Mouse (Mus musculus) yolk sac, embryonic 10.5 days (tissue): ENCODE results near the gene Olfr545.

Experiments used
- DNase-seq: peaks from one replicate; pipeline ENCODE4 v3.0.0-alpha.2; 2017; ENCODE audit warnings: low spot score

Olfr545 gene

GRCm38 (mm10) chr7:102478926-102479325, 20.4 kb downstream of the Olfr545 start:
- DNase-seq = no peak

GRCm38 (mm10) chr7:102478425-102478824, 20.9 kb downstream of the Olfr545 start:
- DNase-seq = no peak

- no peak for DNase-seq
Observed at GRCm38 (mm10) chr7:102477377-102477776, 22.0 kb downstream of the Olfr545 start.

- DNase-seq = no peak
Observed at GRCm38 (mm10) chr7:102476601-102477000, 22.8 kb downstream of the Olfr545 start.

GRCm38 (mm10) chr7:102472675-102473074, 26.7 kb downstream of the Olfr545 start:
- no peak for DNase-seq

- no peak for DNase-seq
Observed at GRCm38 (mm10) chr7:102467566-102467965, 31.8 kb downstream of the Olfr545 start.

GRCm38 (mm10) chr7:102458618-102459380, 40.6 kb downstream of the Olfr545 start:
- DNase-seq = no peak

GRCm38 (mm10) chr7:102446438-102446837, 52.9 kb downstream of the Olfr545 start:
- no peak for DNase-seq

GRCm38 (mm10) chr7:102444301-102444700, 55.1 kb downstream of the Olfr545 start:
- no peak for DNase-seq

GRCm38 (mm10) chr7:102442432-102442831, 56.9 kb downstream of the Olfr545 start:
- DNase-seq = no peak

- peak; percentile 94 for DNase-seq
Observed at GRCm38 (mm10) chr7:102441657-102442391, 57.5 kb downstream of the Olfr545 start, which contains the start of gene Rrm1. TSS of gene Rrm1 (plus strand) at chr7:102441695.
